Mouse (Mus musculus) neutrophil, adult 65 days (primary cell): ENCODE data around the gene Park7. TPM values are rescaled to one million over a fixed set of nuclear protein-coding genes. Genes with fewer than 3 reads are reported as not detected.

Experiments used
- total RNA-seq: library from RNA; stranded (reverse); gene quantifications from 2 replicates; pipeline ENCODE4 v1.2.4, GENCODE M21; 2023

The Park7 gene
- total RNA-seq = 51.6 and 59.9 TPM in 2 replicates

DNA sequence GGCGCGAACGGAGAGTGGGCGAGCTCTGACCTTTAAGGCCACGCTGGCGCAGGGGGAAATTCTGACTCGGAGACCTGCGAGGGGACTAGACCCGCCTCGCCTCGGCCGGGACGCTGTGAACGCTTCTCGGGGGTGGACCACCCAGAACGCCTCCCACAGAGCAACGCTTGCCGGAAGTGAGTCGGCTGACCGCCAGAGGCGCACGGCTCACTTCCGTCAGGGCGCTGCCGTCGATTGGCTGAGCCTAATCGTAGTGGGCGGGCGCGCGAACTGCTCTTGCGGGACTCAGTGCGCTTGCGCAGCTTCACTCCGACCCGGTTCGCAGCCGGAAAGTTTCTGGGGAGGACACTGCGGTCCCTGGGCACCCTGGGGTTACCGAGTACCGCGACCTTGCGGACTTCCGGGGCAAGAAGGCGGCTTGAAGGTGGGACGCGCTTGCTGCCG is at the start of gene Park7, which contains the start of gene Tnfrsf9:
Gene Park7, minus strand, starts transcription at position 148 of the 444 bp plus-strand sequence.
Gene Tnfrsf9, plus strand, starts transcription at position 273 of the 444 bp plus-strand sequence.

DNA sequence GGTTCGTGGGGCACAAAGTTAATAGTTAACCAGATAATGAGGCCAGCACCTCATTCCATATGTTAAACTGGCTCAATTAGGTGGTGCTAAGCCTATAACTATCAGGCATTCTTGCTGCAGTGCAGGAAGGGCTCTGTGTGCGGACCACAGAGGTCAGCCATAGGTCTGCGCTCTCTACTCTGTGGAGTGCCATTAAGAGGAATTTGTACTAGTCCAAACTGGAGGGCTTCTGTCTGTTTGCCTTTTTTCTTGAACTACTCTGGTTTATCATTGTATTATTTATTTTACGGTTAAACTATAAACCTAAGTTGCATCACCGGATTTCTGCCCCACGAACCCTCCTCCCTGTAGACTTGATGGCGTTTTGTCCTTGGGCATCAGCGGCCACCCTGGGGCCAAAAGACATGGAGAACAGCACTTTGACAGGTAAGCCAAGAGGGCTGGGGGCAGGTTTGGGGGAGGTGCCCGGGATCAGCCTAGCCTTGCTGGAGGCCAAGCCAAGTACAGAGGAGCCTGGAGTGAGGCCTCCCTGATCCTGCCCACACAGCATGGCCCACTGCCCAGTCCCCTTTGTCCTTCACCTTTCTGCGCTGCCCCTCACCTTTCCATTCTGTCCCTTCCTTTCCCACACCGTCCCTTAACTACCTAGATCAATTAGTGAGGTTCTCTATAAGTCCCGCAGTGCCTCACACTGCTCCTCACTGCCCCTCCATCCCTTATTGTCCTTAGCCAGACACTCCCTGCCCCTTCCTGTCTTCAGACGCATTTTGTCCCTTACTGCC is 60.4 kb downstream of the Park7 start, which contains the start of gene Errfi1:
Gene Errfi1, plus strand, starts transcription at position 240 of the 782 bp plus-strand sequence.

Other genes starting within 250 kb of the Park7 start
- gene Errfi1, start 60.5 kb downstream of the Park7 start, total RNA-seq = 7.7 and 7.8 TPM in 2 replicates
- not detected in 2 replicates for gene Tnfrsf9, start 125 bp upstream of the Park7 start, total RNA-seq
- not detected in 2 replicates for gene Uts2, start 82.7 kb upstream of the Park7 start, total RNA-seq
- gene Per3, start 130.2 kb upstream of the Park7 start, total RNA-seq = 1.4 and 2.5 TPM in 2 replicates
- 159 and 164 TPM in 2 replicates for gene Vamp3, start 143.5 kb upstream of the Park7 start, total RNA-seq
- gene Gm13090, start 175.1 kb upstream of the Park7 start, total RNA-seq = not detected in 2 replicates